Mouse (Mus musculus) myocyte (in vitro differentiated cells): ENCODE data around the gene Slc7a4. TPM values are rescaled to one million over a fixed set of nuclear protein-coding genes. Genes with fewer than 3 reads are reported as not detected.

ENCODE experiments used
- H3K27me3 ChIP-seq: one replicate; pipeline ENCODE4 v1.6.1; 2011; ENCODE audit not compliant: control insufficient read depth, insufficient read depth, insufficient read length
- H3K36me3 ChIP-seq: one replicate; pipeline ENCODE4 v1.6.1; 2011; ENCODE audit not compliant: control insufficient read depth, insufficient read depth
- H3K4me2 ChIP-seq: one replicate; pipeline ENCODE4 v1.6.1; 2011; ENCODE audit warnings: low read depth, control low read depth
- H3K4me3 ChIP-seq: one replicate; pipeline ENCODE4 v1.5.1; 2011; ENCODE audit warnings: mild to moderate bottlenecking, control low read depth, moderate library complexity
- H3K79me2 ChIP-seq: one replicate; pipeline ENCODE4 v1.6.1; 2011; ENCODE audit not compliant: control insufficient read depth, insufficient read depth
- H3ac ChIP-seq: one replicate; pipeline ENCODE4 v1.6.1; 2011; ENCODE audit not compliant: control insufficient read depth, insufficient read length
- E2F4 ChIP-seq: IDR thresholded peaks from one replicate; pipeline ENCODE4 v1.6.1; 2011; ENCODE audit warnings: mild to moderate bottlenecking, control low read depth, moderate library complexity; ENCODE audit not compliant: insufficient read depth
- MAX ChIP-seq: IDR thresholded peaks from one replicate; pipeline ENCODE4 v1.6.1; 2011; ENCODE audit warnings: low read depth, mild to moderate bottlenecking, control low read depth
- MYOD1 ChIP-seq, 3 experiments: IDR thresholded peaks; one replicate each; pipeline ENCODE4 v1.6.1; 2011; ENCODE audit warnings: control low read depth in 2 of 3, low read depth in 2 of 3, mild to moderate bottlenecking in 2 of 3, moderate library complexity in 1 of 3; ENCODE audit not compliant: insufficient read length in 2 of 3, control insufficient read depth in 1 of 3
- POLR2A ChIP-seq: IDR thresholded peaks from one replicate; pipeline ENCODE4 v1.6.1; 2011; ENCODE audit warnings: low read depth, mild to moderate bottlenecking, control low read depth, moderate library complexity; ENCODE audit not compliant: insufficient read length
- POLR2AphosphoS2 ChIP-seq: IDR thresholded peaks from one replicate; pipeline ENCODE4 v1.6.1; 2011; ENCODE audit warnings: low read depth, control low read depth; ENCODE audit not compliant: insufficient read length
- SRF ChIP-seq: IDR thresholded peaks from one replicate; pipeline ENCODE4 v1.6.1; 2011; ENCODE audit warnings: low read depth; ENCODE audit not compliant: control insufficient read depth, insufficient read length
- TCF3 ChIP-seq: IDR thresholded peaks from one replicate; pipeline ENCODE4 v1.6.1; 2011; ENCODE audit warnings: low read depth, control low read depth; ENCODE audit not compliant: insufficient read length
- polyA plus RNA-seq: library from polyadenylated mRNA; unstranded; fragments of >200 nt; fragmentation: generic; extraction: Trizol; gene quantifications from one replicate; pipeline ENCODE4 v1.2.1, GENCODE M21; 2012; ENCODE audit warnings: missing spikeins

Gene Slc7a4
- polyA plus RNA-seq, 1 experiment = 1.1 TPM

GRCm38 (mm10) chr16:17525524-17525923, 57.5 kb downstream of the Slc7a4 start:
- Histone ChIP-seq H3K27me3 (no peaks in the 10 kb centered on the region), H3ac (no peak overlapping the region), H3K36me3 (peaks cover 44% of the 10 kb centered on the region), H3K4me3 (no peak overlapping the region), H3K79me2 (no peaks in the 10 kb centered on the region), H3K4me2 (no peak overlapping the region)
- TF ChIP-seq MYOD1 (IDR thresholded peaks at IDR 0.05; ENCODE audit: control insufficient read depth in 1 of 3, insufficient read length in 2 of 3, low read depth in 2 of 3) = peak in 2 of 3 experiments; percentile 82 to 88
- no peak for TF ChIP-seq MAX

GRCm38 (mm10) chr16:17524156-17524555, 58.9 kb downstream of the Slc7a4 start:
- H3K4me3 ChIP-seq = no peak overlapping the region
- TF ChIP-seq SRF (no peak), MAX (no peak), POLR2AphosphoS2 (peak; percentile 31), E2F4 (no peak), POLR2A (no peak), TCF3 (no peak)
- H3K27me3 ChIP-seq = no peaks in the 10 kb centered on the region
- no peak overlapping the region for H3ac ChIP-seq
- no peaks in the 10 kb centered on the region for H3K79me2 ChIP-seq
- peaks cover 51% of the 10 kb centered on the region for H3K36me3 ChIP-seq
- no peak overlapping the region for H3K4me2 ChIP-seq

Other genes with a start within 250 kb of the Slc7a4 start
- 12.0 TPM for gene Snap29, start 177.2 kb downstream of the Slc7a4 start, polyA plus RNA-seq
- gene Pi4ka, start 176.9 kb downstream of the Slc7a4 start, polyA plus RNA-seq = 37.8 TPM
- 14.8 TPM for gene Crkl, start 131.2 kb downstream of the Slc7a4 start, polyA plus RNA-seq
- 0.02 TPM for gene Aifm3, start 93.6 kb downstream of the Slc7a4 start, polyA plus RNA-seq
- gene Lztr1, start 74.5 kb downstream of the Slc7a4 start, polyA plus RNA-seq = 84.7 TPM
- gene Thap7, start 52.1 kb downstream of the Slc7a4 start, polyA plus RNA-seq = 42.6 TPM
- 0.08 TPM for gene Lrrc74b, start 22.0 kb downstream of the Slc7a4 start, polyA plus RNA-seq
- 3.3 TPM for gene P2rx6, start 21.3 kb downstream of the Slc7a4 start, polyA plus RNA-seq
- 15.2 TPM for gene Smpd4, start 36.1 kb upstream of the Slc7a4 start, polyA plus RNA-seq
- 1.5 TPM for gene Ccdc74a, start 63.3 kb upstream of the Slc7a4 start, polyA plus RNA-seq
- 42.9 TPM for gene Med15, start 149.7 kb upstream of the Slc7a4 start, polyA plus RNA-seq
- gene Klhl22, start 176.4 kb upstream of the Slc7a4 start, polyA plus RNA-seq = 107 TPM
- 25.9 TPM for gene Scarf2, start 214.1 kb upstream of the Slc7a4 start, polyA plus RNA-seq
- gene B830017H08Rik, start 249.9 kb upstream of the Slc7a4 start, polyA plus RNA-seq = 0.02 TPM